In genomic region chr10:108354726-108355391, GRCm38 (mm10) we compare ENCODE assay signal across 15 mouse cellular contexts. TPM values are rescaled to one million over a fixed set of nuclear protein-coding genes. Genes with fewer than 3 reads are reported as not detected.
DNase-seq lines count a peak whose midpoint lies in the region; ATAC-seq lines count a peak whose summit lies in the region.
"Had no signal": no experiment of that assay in that cellular context is flagged by ENCODE, and none has a peak within 500 bp of the region (broad histone marks: within the 10 kb centered on the region; RNA-seq: fewer than 3 reads in every experiment).

No protein-coding gene starts in this region.

- ATAC-seq in hindbrain, embryonic 11.5 days (ENCODE audit: low FRiP score) = no peak
- ATAC-seq in hindbrain, embryonic 12.5 days (ENCODE audit: low FRiP score) = no peak
- ATAC-seq in forebrain, embryonic 12.5 days (ENCODE audit: low FRiP score) = peak; percentile 30; the same call in 1 of the 2 replicates
- no peak for ATAC-seq in inflammation-experienced regulatory T-cells, adult 6 months
- ATAC-seq: activated CD4-positive, CD25-positive, alpha-beta regulatory T cell, adult 4 months; hindbrain, embryonic 16.5 days had no signal

- H3K9me3 ChIP-seq in hindbrain, embryonic 11.5 days (ENCODE audit: control insufficient read depth, low read length) = no peaks in the 10 kb centered on the region
- no peaks in the 10 kb centered on the region for H3K9me3 ChIP-seq in hindbrain, embryonic 12.5 days (replicated peaks)
- H3K9me3 ChIP-seq in forebrain, embryonic 12.5 days = no peaks in the 10 kb centered on the region
- H3K9me3 ChIP-seq: heart, embryonic 12.5 days; kidney, embryonic 15.5 days; limb, embryonic 15.5 days had no signal

- no peak overlapping the region for H3K27ac ChIP-seq in hindbrain, embryonic 11.5 days (ENCODE audit: low read depth, low read length)
- H3K27ac ChIP-seq in hindbrain, embryonic 12.5 days = no peak overlapping the region
- H3K27ac ChIP-seq in forebrain, embryonic 12.5 days = 0 out of 2 replicates have a peak overlapping the region, but pooled peaks have one; percentile 25
- H3K27ac ChIP-seq: kidney, embryonic 15.5 days; limb, embryonic 15.5 days had no signal

- H3K9ac ChIP-seq in hindbrain, embryonic 11.5 days (ENCODE audit: low read depth, low read length) = no peak overlapping the region
- H3K9ac ChIP-seq in hindbrain, embryonic 12.5 days = no peak overlapping the region
- H3K9ac ChIP-seq in forebrain, embryonic 12.5 days = no peak overlapping the region
- H3K9ac ChIP-seq: heart, embryonic 12.5 days; kidney, embryonic 15.5 days; limb, embryonic 15.5 days had no signal

- H3K4me2 ChIP-seq in hindbrain, embryonic 11.5 days (replicated peaks; ENCODE audit: low read depth, low read length) = no peak overlapping the region
- no peak overlapping the region for H3K4me2 ChIP-seq in hindbrain, embryonic 12.5 days (replicated peaks)
- 0 out of 2 replicates have a peak overlapping the region, but pooled peaks have one; percentile 8 for H3K4me2 ChIP-seq in forebrain, embryonic 12.5 days
- H3K4me2 ChIP-seq: heart, embryonic 12.5 days; kidney, embryonic 15.5 days; limb, embryonic 15.5 days had no signal

- H3K4me3 ChIP-seq in hindbrain, embryonic 11.5 days (ENCODE audit: low read depth, low read length) = no peak overlapping the region
- no peak overlapping the region for H3K4me3 ChIP-seq in hindbrain, embryonic 12.5 days
- H3K4me3 ChIP-seq in forebrain, embryonic 12.5 days (replicated peaks) = no peak overlapping the region
- H3K4me3 ChIP-seq: erythroblast, embryonic 14.5 days; heart, embryonic 12.5 days; kidney, embryonic 15.5 days; limb, embryonic 15.5 days had no signal

- no peaks in the 10 kb centered on the region for H3K36me3 ChIP-seq in hindbrain, embryonic 11.5 days (ENCODE audit: control insufficient read depth, insufficient read depth, low read length)
- no peaks in the 10 kb centered on the region for H3K36me3 ChIP-seq in hindbrain, embryonic 12.5 days
- 0 out of 2 replicates have a peak, but pooled peaks cover 3% of the 10 kb centered on the region for H3K36me3 ChIP-seq in forebrain, embryonic 12.5 days (replicated peaks)
- H3K36me3 ChIP-seq: limb, embryonic 15.5 days had no signal

- H3K4me1 ChIP-seq in hindbrain, embryonic 11.5 days (replicated peaks; ENCODE audit: control insufficient read depth, insufficient read depth, low read length) = 0 out of 2 replicates have a peak, but pooled peaks cover 3% of the 10 kb centered on the region
- no peaks in the 10 kb centered on the region; the same call in 1 of the 2 replicates for H3K4me1 ChIP-seq in hindbrain, embryonic 12.5 days
- peaks cover 12% of the 10 kb centered on the region for H3K4me1 ChIP-seq in forebrain, embryonic 12.5 days
- H3K4me1 ChIP-seq: limb, embryonic 15.5 days had no signal

- H3K27me3 ChIP-seq in hindbrain, embryonic 11.5 days (ENCODE audit: control insufficient read depth, insufficient read depth, low read length) = no peaks in the 10 kb centered on the region
- H3K27me3 ChIP-seq in hindbrain, embryonic 12.5 days = no peaks in the 10 kb centered on the region
- H3K27me3 ChIP-seq in forebrain, embryonic 12.5 days = no peaks in the 10 kb centered on the region
- H3K27me3 ChIP-seq: heart, embryonic 12.5 days; kidney, embryonic 15.5 days; limb, embryonic 15.5 days had no signal

- 49% methylated on average over 10 of the region's 10 CpGs for WGBS in hindbrain, embryonic 11.5 days
- WGBS in hindbrain, embryonic 12.5 days = 45% methylated on average over 10 of the region's 10 CpGs
- 9% methylated on average over 10 of the region's 10 CpGs for WGBS in forebrain, embryonic 12.5 days

- DNase-seq in hindbrain, embryonic 11.5 days (ENCODE audit: low spot score) = peak; percentile 17
- peak; percentile 22 for DNase-seq in testis, postnatal 14 days (ENCODE audit: low spot score)
- DNase-seq in testis, postnatal 10 days (ENCODE audit: low spot score) = no peak
- no peak for DNase-seq in layer of hippocampus, adult 11-12 months (ENCODE audit: low spot score)
- DNase-seq: lung, adult 2 months; right cerebral cortex, adult 18-20 months had no signal

RNA-seq across cellular contexts. Expression of gene Pawr, which starts 22.9 kb away (rescaled TPM):
- 13.0 and 13.1 TPM in 2 replicates for polyA plus RNA-seq in hindbrain, embryonic 11.5 days (2014; fragmentation: Nextera tagmentation; extraction: Ambion mirVana)
- 9.4 and 10.6 TPM in 2 replicates for polyA plus RNA-seq in hindbrain, embryonic 12.5 days (2016; fragmentation: Nextera tagmentation; extraction: Ambion mirVana)
- polyA plus RNA-seq in forebrain, embryonic 12.5 days (2016; fragmentation: Nextera tagmentation; extraction: Ambion mirVana) = 13.3 and 13.4 TPM in 2 replicates
- under 1 TPM in 1 of 3 experiments, not detected in 2; 0.44 TPM for polyA plus RNA-seq in inflammation-experienced regulatory T-cells, adult 6 months (2017; shearing (Covaris generic))
- polyA plus RNA-seq: activated CD4-positive, CD25-positive, alpha-beta regulatory T cell, adult 4 months had no signal

Comparison
In these comparisons a context has a peak if more than half of its experiments do, and no peak if none do; other contexts are left out.
1. DNase-seq: peak in hindbrain, embryonic 11.5 days (single experiment) and testis, postnatal 14 days (single experiment); none in testis, postnatal 10 days (single experiment) and layer of hippocampus, adult 11-12 months (single experiment).